Comparison of ENCODE assay signal across 8 mouse cellular contexts in the genomic region with DNA sequence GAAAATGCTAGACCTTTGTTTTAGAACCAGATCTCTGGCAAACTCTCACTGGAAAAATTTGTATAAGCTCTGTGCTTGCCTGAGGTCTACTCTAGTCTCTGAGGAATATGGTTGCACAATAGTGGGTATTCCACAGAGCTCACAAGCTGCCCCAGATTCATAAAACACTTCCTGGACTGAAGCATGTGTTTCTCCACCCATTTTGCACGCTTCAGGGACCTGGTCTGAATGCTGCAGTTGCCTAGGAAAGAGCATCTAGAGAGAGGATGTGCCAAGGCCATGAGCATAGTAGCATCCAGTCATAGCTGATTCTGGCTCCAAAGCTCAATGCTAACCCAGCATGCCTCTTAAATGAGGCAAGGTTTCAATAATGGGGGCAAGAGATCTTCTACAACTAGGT.
DNase-seq lines count a peak whose midpoint lies in the region; ATAC-seq and TF ChIP-seq lines count a peak whose summit lies in the region.

No protein-coding gene starts in this region.

- no peak for TF ChIP-seq POLR2A in cerebellum, adult 2 months (IDR thresholded peaks at IDR 0.05; ENCODE audit: borderline replicate concordance, insufficient read depth, low read length)
- no peak for TF ChIP-seq POLR2A in lung, adult 2 months (IDR thresholded peaks at IDR 0.05; ENCODE audit: borderline replicate concordance, extremely low read depth, low read depth, low read length)

- no peak for TF ChIP-seq EP300 in lung, postnatal 0 days (IDR thresholded peaks at IDR 0.05)

- H3K9me3 ChIP-seq in lung, postnatal 0 days (ENCODE audit: low read length), result no peaks in the 10 kb centered on the region
- H3K9me3 ChIP-seq in hindbrain, postnatal 0 days (ENCODE audit: low read length), result no peaks in the 10 kb centered on the region
- no peaks in the 10 kb centered on the region for H3K9me3 ChIP-seq in midbrain, embryonic 15.5 days

- H3K4me2 ChIP-seq in lung, postnatal 0 days (replicated peaks; ENCODE audit: low read depth, low read length), result no peak overlapping the region
- no peak overlapping the region for H3K4me2 ChIP-seq in hindbrain, postnatal 0 days (ENCODE audit: low read depth, low read length)
- no peak overlapping the region for H3K4me2 ChIP-seq in midbrain, embryonic 15.5 days

- H3K27me3 ChIP-seq in cerebellum, adult 2 months (ENCODE audit: control insufficient read depth, insufficient read depth, low read length), result no peaks in the 10 kb centered on the region
- no peaks in the 10 kb centered on the region for H3K27me3 ChIP-seq in lung, postnatal 0 days (replicated peaks; ENCODE audit: insufficient read depth, low read length)
- no peaks in the 10 kb centered on the region for H3K27me3 ChIP-seq in hindbrain, postnatal 0 days (ENCODE audit: insufficient read depth, low read length)
- no peaks in the 10 kb centered on the region for H3K27me3 ChIP-seq in midbrain, embryonic 15.5 days (replicated peaks)

- ATAC-seq in lung, postnatal 0 days, result peak; percentile 44
- ATAC-seq in hindbrain, postnatal 0 days, result peak; percentile 94
- ATAC-seq in midbrain, embryonic 15.5 days (replicated peaks), result peak; percentile 54

- 9% methylated on average over 1 of the region's 1 CpGs for WGBS in cerebellum, adult 2 months
- WGBS in lung, postnatal 0 days, result 38% methylated on average over 1 of the region's 1 CpGs
- WGBS in lung, adult 2 months, result 21% methylated on average over 1 of the region's 1 CpGs
- 40% methylated on average over 1 of the region's 1 CpGs for WGBS in hindbrain, postnatal 0 days
- 69% methylated on average over 1 of the region's 1 CpGs for WGBS in midbrain, embryonic 15.5 days

- no peaks in the 10 kb centered on the region for H3K36me3 ChIP-seq in lung, postnatal 0 days (ENCODE audit: insufficient read depth, low read length)
- no peaks in the 10 kb centered on the region for H3K36me3 ChIP-seq in hindbrain, postnatal 0 days (ENCODE audit: insufficient read depth, low read length)
- H3K36me3 ChIP-seq in midbrain, embryonic 15.5 days (replicated peaks), result 0 out of 2 replicates have a peak, but pooled peaks cover 6% of the 10 kb centered on the region

- DNase-seq in cerebellum, adult 2 months, result peak; percentile 7 to 21
- DNase-seq in cerebellum, adult 8-10 months, result no peak
- DNase-seq in lung, postnatal 0 days (ENCODE audit: low spot score), result peak; percentile 59
- no peak for DNase-seq in lung, adult 2 months
- DNase-seq in hindbrain, postnatal 0 days (ENCODE audit: low spot score), result peak; percentile 67
- no peak for DNase-seq in thymus, postnatal 36 days
- no peak for DNase-seq in frontal cortex, postnatal 25 days (ENCODE audit: low spot score in 2 of 2)

- peak overlapping the region; percentile 39; the same call in 1 of the 2 replicates for H3K27ac ChIP-seq in cerebellum, adult 2 months (ENCODE audit: insufficient read depth, low read length)
- no peak overlapping the region for H3K27ac ChIP-seq in lung, postnatal 0 days (ENCODE audit: low read length)
- H3K27ac ChIP-seq in hindbrain, postnatal 0 days, result peak overlapping the region; percentile 66
- H3K27ac ChIP-seq in midbrain, embryonic 15.5 days, result no peak overlapping the region

- no peak overlapping the region for H3K9ac ChIP-seq in lung, postnatal 0 days (replicated peaks; ENCODE audit: low read depth)
- H3K9ac ChIP-seq in hindbrain, postnatal 0 days (replicated peaks; ENCODE audit: low read length), result no peak overlapping the region
- no peak overlapping the region for H3K9ac ChIP-seq in midbrain, embryonic 15.5 days

- no peak for TF ChIP-seq CTCF in cerebellum, adult 2 months (IDR thresholded peaks at IDR 0.05; ENCODE audit: borderline replicate concordance, insufficient read depth, low read depth, low read length)
- TF ChIP-seq CTCF in lung, postnatal 0 days (IDR thresholded peaks at IDR 0.05), result no peak
- no peak for TF ChIP-seq CTCF in lung, adult 2 months (IDR thresholded peaks at IDR 0.05; ENCODE audit: insufficient read depth, low read length)
- TF ChIP-seq CTCF in hindbrain, postnatal 0 days (IDR thresholded peaks at IDR 0.05; ENCODE audit: low read depth), result no peak

- H3K4me1 ChIP-seq in cerebellum, adult 2 months (ENCODE audit: control insufficient read depth, insufficient read depth, low read length), result no peaks in the 10 kb centered on the region
- H3K4me1 ChIP-seq in lung, postnatal 0 days (ENCODE audit: insufficient read depth, low read depth, low read length), result no peaks in the 10 kb centered on the region
- H3K4me1 ChIP-seq in lung, adult 2 months (ENCODE audit: control insufficient read depth, insufficient read depth, low read length), result no peaks in the 10 kb centered on the region; the same call in none of the 2 replicates
- peaks cover 4% of the 10 kb centered on the region; the same call in 1 of the 2 replicates for H3K4me1 ChIP-seq in hindbrain, postnatal 0 days (ENCODE audit: insufficient read depth, low read length)
- peaks cover 3% of the 10 kb centered on the region; the same call in 1 of the 2 replicates for H3K4me1 ChIP-seq in midbrain, embryonic 15.5 days

- no peak overlapping the region for H3K4me3 ChIP-seq in cerebellum, adult 2 months (replicated peaks; ENCODE audit: insufficient read depth, low read depth, low read length)
- H3K4me3 ChIP-seq in lung, postnatal 0 days (ENCODE audit: low read depth, low read length), result no peak overlapping the region
- no peak overlapping the region for H3K4me3 ChIP-seq in lung, adult 2 months (replicated peaks; ENCODE audit: extremely low read depth, low read depth, low read length)
- H3K4me3 ChIP-seq in hindbrain, postnatal 0 days (ENCODE audit: low read length), result no peak overlapping the region
- H3K4me3 ChIP-seq in midbrain, embryonic 15.5 days, result no peak overlapping the region

Comparison
In these comparisons a context has a peak if more than half of its experiments do, and no peak if none do; other contexts are left out.
1. DNase-seq: peak in cerebellum, adult 2 months (2 of 2), lung, postnatal 0 days (single experiment) and hindbrain, postnatal 0 days (single experiment); none in cerebellum, adult 8-10 months (single experiment), lung, adult 2 months (single experiment), thymus, postnatal 36 days (0 of 2) and frontal cortex, postnatal 25 days (0 of 2).
2. H3K27ac ChIP-seq: peak in cerebellum, adult 2 months (single experiment) and hindbrain, postnatal 0 days (single experiment); none in lung, postnatal 0 days (single experiment) and midbrain, embryonic 15.5 days (single experiment).
3. ATAC-seq: peak in every context shown above with its lines; median percentile 94 in hindbrain, postnatal 0 days; 54 in midbrain, embryonic 15.5 days; 44 in lung, postnatal 0 days.